Mouse (Mus musculus) liver, postnatal 0 days (tissue): ENCODE results near the gene Gng8. TPM values are rescaled to one million over a fixed set of nuclear protein-coding genes. Genes with fewer than 3 reads are reported as not detected.

ENCODE experiments used
- ATAC-seq: fragments of 200-750 bp; cut with Nextera tagmentation; 2 replicates; pipeline ENCODE4 v1.8.0; 2017; ENCODE audit warnings: mild to moderate bottlenecking, moderate library complexity
- DNase-seq: peaks from one replicate; pipeline ENCODE4 v3.0.0-alpha.2; 2016
- H3K27ac ChIP-seq: fragments of 300-500 bp; sonication (generic); 2 replicates; pipeline ENCODE4 v1.5.1; 2014; ENCODE audit warnings: antibody characterized with exemption, moderate library complexity, mild to moderate bottlenecking, low read depth
- H3K27me3 ChIP-seq: fragments of 300-500 bp; sonication (generic); 2 replicates; pipeline ENCODE4 v1.6.1; 2014; ENCODE audit warnings: low read length, control low read depth, mixed read lengths; ENCODE audit not compliant: insufficient read depth
- H3K36me3 ChIP-seq: fragments of 300-500 bp; sonication (generic); replicated peaks from 2 replicates; pipeline ENCODE4 v1.6.1; 2014; ENCODE audit warnings: mild to moderate bottlenecking, control low read depth, low read length, moderate library complexity, mixed read lengths; ENCODE audit not compliant: insufficient read depth
- H3K4me1 ChIP-seq: fragments of 300-500 bp; sonication (generic); 2 replicates; pipeline ENCODE4 v1.6.1; 2014; ENCODE audit warnings: antibody characterized with exemption, mild to moderate bottlenecking, control low read depth; ENCODE audit not compliant: insufficient read depth
- H3K4me2 ChIP-seq: fragments of 300-500 bp; sonication (generic); 2 replicates; pipeline ENCODE4 v1.6.1; 2014; ENCODE audit warnings: low read depth, mild to moderate bottlenecking, low read length, moderate library complexity, mixed read lengths
- H3K4me3 ChIP-seq: fragments of 300-500 bp; sonication (generic); 2 replicates; pipeline ENCODE4 v1.5.1; 2014; ENCODE audit warnings: low read depth, low read length
- H3K9ac ChIP-seq: fragments of 300-500 bp; sonication (generic); replicated peaks from 2 replicates; pipeline ENCODE4 v1.6.1; 2014; ENCODE audit warnings: mild to moderate bottlenecking, moderate library complexity
- H3K9me3 ChIP-seq: fragments of 300-500 bp; sonication (generic); 2 replicates; pipeline ENCODE4 v1.6.1; 2016; ENCODE audit warnings: mild to moderate bottlenecking, control low read depth, low read length, mixed read lengths
- CTCF ChIP-seq: sonication (generic); IDR thresholded peaks from 2 replicates; pipeline ENCODE4 v1.5.1; 2016; ENCODE audit warnings: antibody characterized with exemption, low read depth
- EP300 ChIP-seq: IDR thresholded peaks from 2 replicates; pipeline ENCODE4 v1.6.1; 2016; ENCODE audit warnings: antibody characterized with exemption, low read depth, mild to moderate bottlenecking
- WGBS: fragments of 180-500 bp; shearing (Covaris S2); extraction: QIAGEN DNeasy Blood & Tissue Kit; methylation state at CpG from one replicate; pipeline ENCODE4 v1.1.7; 2014; ENCODE audit not compliant: insufficient replicate concordance; 5-methylcytosine and 5-hydroxymethylcytosine counted together
- polyA plus RNA-seq: library from polyadenylated mRNA; unstranded; fragments of >200 nt; fragmentation: Nextera tagmentation; extraction: Ambion mirVana; gene quantifications from 2 replicates; pipeline ENCODE4 v1.2.1, GENCODE M21; 2015

The Gng8 gene
- polyA plus RNA-seq, 1 experiment from 2014 or later, result 0.20 TPM

DNA sequence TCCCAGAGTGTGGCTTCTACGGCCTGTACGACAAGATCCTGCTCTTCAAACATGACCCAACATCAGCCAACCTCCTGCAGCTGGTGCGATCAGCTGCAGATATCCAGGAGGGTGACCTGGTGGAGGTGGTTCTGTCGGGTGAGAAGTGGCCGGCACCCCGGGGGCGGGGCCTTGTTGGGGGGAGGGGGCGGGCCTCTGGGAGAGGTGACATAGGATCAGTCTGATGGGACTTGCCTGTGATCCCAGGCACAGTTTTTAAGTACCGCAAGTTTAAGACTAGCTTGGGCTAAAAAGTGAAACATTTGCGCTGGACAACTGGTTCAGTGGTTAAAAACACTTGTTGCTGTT lies 45.8 kb upstream of the Gng8 start:
- Histone ChIP-seq H3K36me3 (peaks cover 26% of the 10 kb centered on the region), H3K9ac (peak overlapping the region; percentile 74), H3K4me2 (peak overlapping the region; percentile 98), H3K4me3 (peak overlapping the region; percentile 70), H3K9me3 (no peaks in the 10 kb centered on the region), H3K27ac (peak overlapping the region; percentile 73), H3K27me3 (no peaks in the 10 kb centered on the region), H3K4me1 (peaks cover 33% of the 10 kb centered on the region)
- 31% methylated on average over 10 of the region's 10 CpGs for WGBS
- TF ChIP-seq EP300 (no peak), CTCF (no peak)
- ATAC-seq (no peak), DNase-seq (no peak)

DNA sequence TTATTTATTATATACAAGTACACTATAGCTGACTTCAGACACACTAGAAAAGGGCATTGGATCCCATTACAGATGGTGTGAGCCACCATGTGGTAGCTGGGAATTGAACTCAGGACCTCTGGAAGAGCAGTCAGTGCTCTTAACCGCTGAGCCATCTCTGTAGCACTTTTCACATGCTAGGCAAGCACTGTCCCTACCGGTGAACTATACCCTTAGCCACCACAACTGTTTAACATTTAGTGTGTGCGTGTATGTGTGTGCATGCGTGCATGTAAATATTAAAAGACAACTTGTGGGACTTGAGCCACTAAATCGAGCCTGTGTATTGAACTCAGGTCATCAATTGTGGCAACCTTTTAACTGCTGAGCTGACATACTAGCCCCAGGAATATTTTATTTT lies 44.8 kb upstream of the Gng8 start:
- no peak overlapping the region for H3K27ac ChIP-seq
- peaks cover 27% of the 10 kb centered on the region for H3K4me1 ChIP-seq
- TF ChIP-seq EP300 (no peak), CTCF (no peak)
- 83% methylated on average over 5 of the region's 5 CpGs for WGBS
- no peak for DNase-seq
- peaks cover 24% of the 10 kb centered on the region for H3K36me3 ChIP-seq
- ATAC-seq, result no peak
- H3K4me3 ChIP-seq, result no peak overlapping the region
- H3K27me3 ChIP-seq, result no peaks in the 10 kb centered on the region
- no peak overlapping the region for H3K4me2 ChIP-seq
- H3K9ac ChIP-seq, result no peak overlapping the region
- H3K9me3 ChIP-seq, result no peaks in the 10 kb centered on the region

DNA sequence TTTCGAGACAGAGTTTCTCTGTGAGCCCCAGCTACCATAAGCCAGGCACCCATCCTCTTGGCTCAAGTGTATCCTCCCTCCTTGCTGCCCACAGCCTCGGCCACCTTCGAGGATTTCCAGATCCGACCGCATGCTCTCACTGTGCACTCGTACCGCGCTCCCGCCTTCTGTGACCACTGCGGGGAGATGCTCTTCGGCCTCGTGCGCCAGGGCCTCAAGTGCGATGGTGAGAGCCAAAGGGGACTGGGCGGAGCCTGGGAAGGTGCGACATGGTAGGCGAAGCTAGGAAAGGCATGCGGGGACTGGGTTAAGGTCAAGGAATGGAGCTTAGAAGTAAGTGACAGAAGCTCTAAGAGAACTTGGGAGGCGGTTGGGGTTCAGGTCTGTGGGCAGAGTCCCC lies 44.1 kb upstream of the Gng8 start:
- H3K36me3 ChIP-seq, result peaks cover 24% of the 10 kb centered on the region
- no peak overlapping the region for H3K9ac ChIP-seq
- ATAC-seq (no peak), DNase-seq (no peak)
- WGBS, result 90% methylated on average over 19 of the region's 19 CpGs
- H3K9me3 ChIP-seq, result no peaks in the 10 kb centered on the region
- H3K4me2 ChIP-seq, result no peak overlapping the region
- H3K4me3 ChIP-seq, result no peak overlapping the region
- TF ChIP-seq EP300 (no peak), CTCF (no peak)
- H3K27me3 ChIP-seq, result no peaks in the 10 kb centered on the region
- H3K27ac ChIP-seq, result no peak overlapping the region
- peaks cover 21% of the 10 kb centered on the region for H3K4me1 ChIP-seq

DNA sequence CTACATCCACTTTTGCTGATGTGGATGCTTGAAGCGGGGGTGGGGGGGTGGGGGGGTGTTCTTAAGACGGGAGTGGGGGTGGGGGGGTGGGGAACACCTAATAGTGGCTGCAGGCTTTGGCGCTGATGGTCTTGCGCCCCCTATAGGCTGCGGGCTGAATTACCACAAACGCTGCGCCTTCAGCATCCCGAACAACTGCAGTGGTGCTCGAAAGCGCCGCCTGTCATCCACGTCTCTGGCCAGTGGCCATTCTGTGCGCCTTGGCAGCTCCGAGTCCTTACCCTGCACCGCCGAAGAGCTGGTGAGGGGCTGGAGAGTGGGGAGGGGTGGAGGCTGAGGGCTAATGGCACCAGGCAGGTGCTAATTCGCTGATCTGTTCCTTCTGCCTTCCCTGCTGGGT lies 43.0 kb upstream of the Gng8 start:
- Histone ChIP-seq H3K4me1 (peaks cover 19% of the 10 kb centered on the region), H3K27me3 (no peaks in the 10 kb centered on the region), H3K4me3 (no peak overlapping the region), H3K9ac (no peak overlapping the region), H3K9me3 (no peaks in the 10 kb centered on the region), H3K4me2 (no peak overlapping the region), H3K27ac (no peak overlapping the region), H3K36me3 (peaks cover 32% of the 10 kb centered on the region)
- WGBS, result 47% methylated on average over 17 of the region's 17 CpGs
- no peak for TF ChIP-seq EP300
- peak; percentile 70 for TF ChIP-seq CTCF
- DNase-seq, result peak; percentile 60
- ATAC-seq, result no peak

DNA sequence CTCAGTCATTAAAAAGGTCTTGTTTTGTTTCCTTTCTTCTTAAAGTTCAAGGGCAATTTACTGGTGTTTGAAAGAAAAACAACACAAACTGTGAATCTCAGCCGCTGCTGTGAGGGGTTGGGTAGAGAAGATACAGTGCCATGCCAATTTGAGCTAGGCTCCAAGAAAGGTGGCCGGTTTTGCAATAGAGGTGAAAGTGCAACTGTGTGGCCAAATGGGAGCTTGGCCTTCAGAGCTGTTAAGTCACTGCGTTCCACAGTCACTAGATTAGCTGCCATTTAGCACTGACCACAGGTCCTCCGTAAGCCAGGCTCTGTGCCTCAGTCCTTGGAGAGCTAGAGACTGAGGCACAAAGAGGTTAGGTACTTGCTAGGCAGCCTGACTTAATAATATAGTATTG lies 40.0 kb upstream of the Gng8 start:
- TF ChIP-seq EP300, result no peak
- TF ChIP-seq CTCF, result no peak
- H3K9me3 ChIP-seq, result no peaks in the 10 kb centered on the region
- ATAC-seq, result no peak
- H3K27me3 ChIP-seq, result no peaks in the 10 kb centered on the region
- DNase-seq, result no peak
- no peak overlapping the region for H3K27ac ChIP-seq
- H3K4me2 ChIP-seq, result no peak overlapping the region
- H3K9ac ChIP-seq, result no peak overlapping the region
- 62% methylated on average over 4 of the region's 4 CpGs for WGBS
- no peak overlapping the region for H3K4me3 ChIP-seq
- H3K36me3 ChIP-seq, result peaks cover 56% of the 10 kb centered on the region
- H3K4me1 ChIP-seq, result no peaks in the 10 kb centered on the region

DNA sequence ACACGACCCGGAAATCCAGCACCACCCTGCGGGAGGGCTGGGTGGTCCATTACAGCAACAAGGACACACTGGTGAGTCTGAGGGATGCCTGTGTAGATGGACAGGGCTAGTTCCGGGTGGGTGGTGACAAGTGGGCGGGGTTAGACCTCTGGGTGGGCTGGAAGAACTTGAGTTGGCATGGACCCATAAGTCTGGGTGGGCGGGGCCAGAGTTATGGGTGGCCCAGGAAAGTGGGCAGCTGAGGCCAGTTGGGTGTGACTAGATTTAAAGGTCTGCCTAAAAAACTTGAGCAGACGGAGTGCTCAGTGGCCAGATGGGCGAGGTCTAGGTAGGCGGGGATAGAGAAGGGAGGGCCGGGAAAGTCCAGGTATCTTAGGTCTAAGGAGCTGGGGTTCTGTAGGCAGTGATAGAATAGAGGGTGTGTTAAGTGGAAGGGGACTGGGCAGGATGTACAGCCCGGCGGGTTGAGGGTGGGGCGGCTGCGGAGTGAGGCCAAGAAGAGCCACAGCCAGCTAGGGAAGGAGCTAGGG lies 38.2 kb upstream of the Gng8 start:
- ATAC-seq (no peak), DNase-seq (no peak)
- Histone ChIP-seq H3K4me2 (no peak overlapping the region), H3K36me3 (peaks cover 58% of the 10 kb centered on the region), H3K9ac (no peak overlapping the region), H3K4me3 (no peak overlapping the region), H3K4me1 (no peaks in the 10 kb centered on the region), H3K9me3 (no peaks in the 10 kb centered on the region), H3K27me3 (no peaks in the 10 kb centered on the region), H3K27ac (no peak overlapping the region)
- no peak for TF ChIP-seq CTCF
- TF ChIP-seq EP300, result no peak
- 81% methylated on average over 14 of the region's 14 CpGs for WGBS

DNA sequence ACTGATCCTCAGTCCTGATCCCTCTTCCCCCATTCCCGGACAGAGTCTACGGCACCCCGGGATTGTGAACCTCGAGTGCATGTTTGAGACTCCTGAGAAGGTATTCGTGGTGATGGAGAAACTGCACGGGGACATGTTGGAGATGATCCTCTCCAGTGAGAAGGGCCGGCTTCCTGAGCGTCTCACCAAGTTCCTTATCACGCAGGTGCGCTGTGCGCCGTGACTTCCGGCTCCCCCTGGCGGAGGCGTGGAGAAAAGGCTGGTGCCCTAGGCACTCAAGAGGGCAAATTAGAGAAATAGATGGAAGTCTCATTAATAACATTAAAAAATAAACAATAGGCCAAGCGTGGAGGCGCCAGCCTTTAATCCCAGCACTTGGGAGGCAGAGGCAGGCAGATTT lies 33.2 kb upstream of the Gng8 start:
- no peak for TF ChIP-seq EP300
- TF ChIP-seq CTCF, result peak; percentile 81
- peaks cover 41% of the 10 kb centered on the region for H3K36me3 ChIP-seq
- peak; percentile 64 for DNase-seq

More for the DNA sequence above, 33.2 kb upstream of the Gng8 start:
- H3K4me1 ChIP-seq, result no peaks in the 10 kb centered on the region
- no peak for ATAC-seq
- H3K4me2 ChIP-seq, result no peak overlapping the region
- no peak overlapping the region for H3K4me3 ChIP-seq
- no peak overlapping the region for H3K9ac ChIP-seq
- 38% methylated on average over 17 of the region's 17 CpGs for WGBS
- no peaks in the 10 kb centered on the region for H3K9me3 ChIP-seq
- no peaks in the 10 kb centered on the region for H3K27me3 ChIP-seq
- H3K27ac ChIP-seq, result no peak overlapping the region
